Mouse (Mus musculus): ENCODE results near the gene Mrpl39. TPM values are rescaled to one million over a fixed set of nuclear protein-coding genes. Genes with fewer than 3 reads are reported as not detected.

Gene Mrpl39
- polyA plus RNA-seq (2015; fragmentation: Nextera tagmentation; extraction: Ambion mirVana) = 46.7 and 48.5 TPM in 2 replicates

GRCm38 (mm10) chr16:84735166-84736105 lies at the start of gene Mrpl39:
TSS of gene Mrpl39 (minus strand) at chr16:84735742.
- under 1% methylated on average over 66 of the region's 66 CpGs for WGBS
- Histone ChIP-seq H3K36me3 (peaks cover 14% of the 10 kb centered on the region), H3K9me3 (no peaks in the 10 kb centered on the region), H3K4me1 (peaks cover 6% of the 10 kb centered on the region), H3K27me3 (no peaks in the 10 kb centered on the region), H3K9ac (peak within 1 kb of the TSS; percentile 71), H3K4me3 (peak within 1 kb of the TSS; percentile 77), H3K27ac (peak within 1 kb of the TSS; percentile 76), H3K4me2 (peak within 1 kb of the TSS; percentile 68)
- ATAC-seq (ENCODE audit: borderline replicate concordance, extremely low read depth, low FRiP score, low TSS enrichment) = peak; percentile 99

GRCm38 (mm10) chr16:84784966-84785365 lies 49.4 kb upstream of the Mrpl39 start:
- 34% methylated on average over 7 of the region's 7 CpGs for WGBS
- Histone ChIP-seq H3K4me3 (no peak overlapping the region), H3K27ac (no peak overlapping the region)

GRCm38 (mm10) chr16:84783279-84783678 lies 47.7 kb upstream of the Mrpl39 start:
- no peaks in the 10 kb centered on the region for H3K4me1 ChIP-seq
- H3K36me3 ChIP-seq = no peaks in the 10 kb centered on the region
- WGBS = 35% methylated on average over 2 of the region's 2 CpGs
- ATAC-seq (ENCODE audit: borderline replicate concordance, extremely low read depth, low FRiP score, low TSS enrichment) = no peak
- no peak overlapping the region for H3K27ac ChIP-seq
- H3K27me3 ChIP-seq = no peaks in the 10 kb centered on the region
- no peak overlapping the region for H3K4me2 ChIP-seq
- no peak overlapping the region for H3K9ac ChIP-seq
- no peaks in the 10 kb centered on the region for H3K9me3 ChIP-seq
- no peak overlapping the region for H3K4me3 ChIP-seq

More at GRCm38 (mm10) chr16:84784966-84785365, 49.4 kb upstream of the Mrpl39 start:
- no peaks in the 10 kb centered on the region for H3K27me3 ChIP-seq
- H3K4me2 ChIP-seq = no peak overlapping the region
- ATAC-seq (ENCODE audit: borderline replicate concordance, extremely low read depth, low FRiP score, low TSS enrichment) = no peak
- no peaks in the 10 kb centered on the region for H3K36me3 ChIP-seq
- no peak overlapping the region for H3K9ac ChIP-seq
- H3K4me1 ChIP-seq = no peaks in the 10 kb centered on the region
- no peaks in the 10 kb centered on the region for H3K9me3 ChIP-seq

- no peak overlapping the region for H3K4me2 ChIP-seq
- H3K9ac ChIP-seq = no peak overlapping the region
- no peaks in the 10 kb centered on the region for H3K36me3 ChIP-seq
- no peak overlapping the region for H3K4me3 ChIP-seq
- 62% methylated on average over 5 of the region's 5 CpGs for WGBS
- peaks cover 16% of the 10 kb centered on the region; the same call in 1 of the 2 replicates for H3K27me3 ChIP-seq
- H3K27ac ChIP-seq = no peak overlapping the region
- H3K4me1 ChIP-seq = 0 out of 2 replicates have a peak, but pooled peaks cover 5% of the 10 kb centered on the region
- ATAC-seq (ENCODE audit: borderline replicate concordance, extremely low read depth, low FRiP score, low TSS enrichment) = no peak
- H3K9me3 ChIP-seq = no peaks in the 10 kb centered on the region
These were observed 44.2 kb upstream of the Mrpl39 start for GRCm38 (mm10) chr16:84779718-84780117.

- Histone ChIP-seq H3K4me3 (no peak overlapping the region), H3K9ac (no peak overlapping the region), H3K4me1 (0 out of 2 replicates have a peak, but pooled peaks cover 5% of the 10 kb centered on the region), H3K36me3 (no peaks in the 10 kb centered on the region), H3K9me3 (no peaks in the 10 kb centered on the region), H3K27ac (no peak overlapping the region), H3K4me2 (no peak overlapping the region), H3K27me3 (peaks cover 16% of the 10 kb centered on the region; the same call in 1 of the 2 replicates)
- no peak for ATAC-seq (ENCODE audit: borderline replicate concordance, extremely low read depth, low FRiP score, low TSS enrichment)
- 79% methylated on average over 6 of the region's 6 CpGs for WGBS
These were observed 43.5 kb upstream of the Mrpl39 start for GRCm38 (mm10) chr16:84778861-84779630.

GRCm38 (mm10) chr16:84778431-84778830 lies 42.9 kb upstream of the Mrpl39 start:
- H3K4me1 ChIP-seq = peaks cover 8% of the 10 kb centered on the region; the same call in 1 of the 2 replicates
- no peak overlapping the region for H3K9ac ChIP-seq
- H3K36me3 ChIP-seq = no peaks in the 10 kb centered on the region
- H3K9me3 ChIP-seq = no peaks in the 10 kb centered on the region
- no peak for ATAC-seq (ENCODE audit: borderline replicate concordance, extremely low read depth, low FRiP score, low TSS enrichment)
- WGBS = 74% methylated on average over 6 of the region's 6 CpGs
- H3K4me3 ChIP-seq = no peak overlapping the region
- H3K4me2 ChIP-seq = no peak overlapping the region
- peaks cover 16% of the 10 kb centered on the region; the same call in 1 of the 2 replicates for H3K27me3 ChIP-seq
- no peak overlapping the region for H3K27ac ChIP-seq

GRCm38 (mm10) chr16:84776089-84776784 lies 40.7 kb upstream of the Mrpl39 start:
- ATAC-seq (ENCODE audit: borderline replicate concordance, extremely low read depth, low FRiP score, low TSS enrichment) = no peak
- no peaks in the 10 kb centered on the region for H3K9me3 ChIP-seq
- peaks cover 11% of the 10 kb centered on the region; the same call in 1 of the 2 replicates for H3K4me1 ChIP-seq
- no peak overlapping the region for H3K9ac ChIP-seq
- H3K27me3 ChIP-seq = peaks cover 16% of the 10 kb centered on the region; the same call in 1 of the 2 replicates
- H3K4me3 ChIP-seq = no peak overlapping the region
- H3K36me3 ChIP-seq = no peaks in the 10 kb centered on the region
- no peak overlapping the region for H3K27ac ChIP-seq
- no peak overlapping the region for H3K4me2 ChIP-seq
- WGBS = 56% methylated on average over 7 of the region's 7 CpGs

- H3K9me3 ChIP-seq = no peaks in the 10 kb centered on the region
- 38% methylated on average over 11 of the region's 11 CpGs for WGBS
- H3K9ac ChIP-seq = no peak overlapping the region
- no peak for ATAC-seq (ENCODE audit: borderline replicate concordance, extremely low read depth, low FRiP score, low TSS enrichment)
- peaks cover 11% of the 10 kb centered on the region; the same call in 1 of the 2 replicates for H3K4me1 ChIP-seq
- H3K4me3 ChIP-seq = peak overlapping the region; percentile 60
- peak overlapping the region; percentile 99 for H3K4me2 ChIP-seq
- H3K36me3 ChIP-seq = no peaks in the 10 kb centered on the region
- H3K27ac ChIP-seq = no peak overlapping the region
- peaks cover 16% of the 10 kb centered on the region; the same call in 1 of the 2 replicates for H3K27me3 ChIP-seq
These were observed 39.8 kb upstream of the Mrpl39 start for GRCm38 (mm10) chr16:84775356-84775755.

GRCm38 (mm10) chr16:84774761-84775231 lies 39.3 kb upstream of the Mrpl39 start:
- no peak for ATAC-seq (ENCODE audit: borderline replicate concordance, extremely low read depth, low FRiP score, low TSS enrichment)
- Histone ChIP-seq H3K9ac (peak overlapping the region; percentile 57), H3K4me2 (peak overlapping the region; percentile 99), H3K4me1 (peaks cover 11% of the 10 kb centered on the region; the same call in 1 of the 2 replicates), H3K4me3 (peak overlapping the region; percentile 60), H3K27ac (peak overlapping the region; percentile 47; the same call in 1 of the 2 replicates), H3K36me3 (no peaks in the 10 kb centered on the region), H3K27me3 (peaks cover 16% of the 10 kb centered on the region; the same call in 1 of the 2 replicates), H3K9me3 (no peaks in the 10 kb centered on the region)
- under 1% methylated on average over 23 of the region's 23 CpGs for WGBS

GRCm38 (mm10) chr16:84774003-84774703 lies 38.6 kb upstream of the Mrpl39 start, which contains the start of gene Jam2:
TSS of gene Jam2 (plus strand) at chr16:84774123.
- peak within 1 kb of the TSS; percentile 60 for H3K4me3 ChIP-seq
- no peaks in the 10 kb centered on the region for H3K9me3 ChIP-seq
- H3K27ac ChIP-seq = peak within 1 kb of the TSS; percentile 47; the same call in 1 of the 2 replicates
- H3K36me3 ChIP-seq = no peaks in the 10 kb centered on the region
- H3K4me1 ChIP-seq = peaks cover 11% of the 10 kb centered on the region; the same call in 1 of the 2 replicates
- peak within 1 kb of the TSS; percentile 57 for H3K9ac ChIP-seq
- peak; percentile 82 for ATAC-seq (ENCODE audit: borderline replicate concordance, extremely low read depth, low FRiP score, low TSS enrichment)
- H3K27me3 ChIP-seq = peaks cover 16% of the 10 kb centered on the region; the same call in 1 of the 2 replicates
- WGBS = under 1% methylated on average over 39 of the region's 43 CpGs
- peak within 1 kb of the TSS; percentile 99 for H3K4me2 ChIP-seq
